Mouse (Mus musculus): ENCODE results near the gene Frs2. TPM values are rescaled to one million over a fixed set of nuclear protein-coding genes. Genes with fewer than 3 reads are reported as not detected.
A peak's percentile ranks its signal among the peaks of the same experiment; 100 is the strongest.
"Not testable (repeated sequence)": the region's sequence is repeated elsewhere in the genome, so short reads cannot be mapped to it uniquely, and the experiment has no call there.

Gene Frs2
- polyA plus RNA-seq, 1 experiment from 2014 or later: 18.4 TPM

- H3K4me3 ChIP-seq (replicated peaks): peak within 1 kb of the TSS; percentile 100
- H3K9ac ChIP-seq: peak within 1 kb of the TSS; percentile 95
- peak within 1 kb of the TSS; percentile 86 for H3K4me2 ChIP-seq
- peak within 1 kb of the TSS; percentile 91 for H3K27ac ChIP-seq
- H3K36me3 ChIP-seq: peaks cover 30% of the 10 kb centered on the region
- WGBS: under 1% methylated on average over 68 of the region's 68 CpGs
- H3K27me3 ChIP-seq (replicated peaks): no peaks in the 10 kb centered on the region
- H3K4me1 ChIP-seq: peaks cover 5% of the 10 kb centered on the region; the same call in 1 of the 2 replicates
- H3K9me3 ChIP-seq: no peaks in the 10 kb centered on the region
- ATAC-seq (ENCODE audit: insufficient read depth, low FRiP score, low read depth): peak; percentile 94
These were observed 84.9 kb downstream of the Frs2 start, which contains the start of gene Cct2 for GRCm38 (mm10) chr10:117063254-117064021. Gene Cct2 (minus strand): TSS chr10:117063814.

GRCm38 (mm10) chr10:117062894-117063253 is 85.5 kb downstream of the Frs2 start:
- Histone ChIP-seq H3K4me3 (replicated peaks) (peak overlapping the region; percentile 100), H3K4me1 (peaks cover 5% of the 10 kb centered on the region; the same call in 1 of the 2 replicates), H3K4me2 (peak overlapping the region; percentile 86), H3K27ac (peak overlapping the region; percentile 91), H3K27me3 (replicated peaks) (no peaks in the 10 kb centered on the region), H3K36me3 (peaks cover 33% of the 10 kb centered on the region), H3K9me3 (no peaks in the 10 kb centered on the region), H3K9ac (peak overlapping the region; percentile 95)
- WGBS: 2% methylated on average over 15 of the region's 15 CpGs
- ATAC-seq (ENCODE audit: insufficient read depth, low FRiP score, low read depth): no peak

- 93% methylated on average over 4 of the region's 4 CpGs for WGBS
- no peak overlapping the region for H3K4me2 ChIP-seq
- no peak overlapping the region for H3K9ac ChIP-seq
- H3K27ac ChIP-seq: no peak overlapping the region
- peaks cover 74% of the 10 kb centered on the region for H3K36me3 ChIP-seq
- H3K4me3 ChIP-seq (replicated peaks): no peak overlapping the region
- no peak for ATAC-seq (ENCODE audit: insufficient read depth, low FRiP score, low read depth)
- no peaks in the 10 kb centered on the region for H3K9me3 ChIP-seq
- H3K27me3 ChIP-seq (replicated peaks): no peaks in the 10 kb centered on the region
- H3K4me1 ChIP-seq: no peaks in the 10 kb centered on the region
These were observed 92.7 kb downstream of the Frs2 start for GRCm38 (mm10) chr10:117055668-117056067.

GRCm38 (mm10) chr10:117049961-117050597 is 98.3 kb downstream of the Frs2 start:
- 76% methylated on average over 4 of the region's 4 CpGs for WGBS

GRCm38 (mm10) chr10:117049253-117049652 is 99.1 kb downstream of the Frs2 start:
- H3K9me3 ChIP-seq: no peaks in the 10 kb centered on the region
- 0 out of 2 replicates have a peak, but pooled peaks cover 8% of the 10 kb centered on the region for H3K4me1 ChIP-seq
- no peak overlapping the region for H3K9ac ChIP-seq
- H3K27me3 ChIP-seq (replicated peaks): no peaks in the 10 kb centered on the region
- WGBS: 81% methylated on average over 4 of the region's 4 CpGs
- no peak overlapping the region for H3K27ac ChIP-seq
- H3K4me3 ChIP-seq (replicated peaks): no peak overlapping the region
- peaks cover 37% of the 10 kb centered on the region for H3K36me3 ChIP-seq
- ATAC-seq (ENCODE audit: insufficient read depth, low FRiP score, low read depth): no peak
- H3K4me2 ChIP-seq: no peak overlapping the region

More at GRCm38 (mm10) chr10:117049961-117050597, 98.3 kb downstream of the Frs2 start:
- no peaks in the 10 kb centered on the region for H3K27me3 ChIP-seq (replicated peaks)
- ATAC-seq (ENCODE audit: insufficient read depth, low FRiP score, low read depth): no peak
- 0 out of 2 replicates have a peak, but pooled peaks cover 8% of the 10 kb centered on the region for H3K4me1 ChIP-seq
- no peak overlapping the region for H3K4me3 ChIP-seq (replicated peaks)
- no peaks in the 10 kb centered on the region for H3K9me3 ChIP-seq
- H3K4me2 ChIP-seq: no peak overlapping the region
- H3K36me3 ChIP-seq: peaks cover 42% of the 10 kb centered on the region
- H3K27ac ChIP-seq: no peak overlapping the region
- no peak overlapping the region for H3K9ac ChIP-seq

GRCm38 (mm10) chr10:117045175-117046056 is 102.9 kb downstream of the Frs2 start, which contains the start of gene Lrrc10:
Gene Lrrc10 (plus strand): TSS chr10:117045341.
- H3K9me3 ChIP-seq: no peaks in the 10 kb centered on the region
- 0 out of 2 replicates have a peak, but pooled peaks cover 8% of the 10 kb centered on the region for H3K4me1 ChIP-seq
- no peak within 1 kb of the TSS for H3K9ac ChIP-seq
- H3K36me3 ChIP-seq: peaks cover 6% of the 10 kb centered on the region
- H3K4me2 ChIP-seq: peak within 1 kb of the TSS; percentile 29
- H3K4me3 ChIP-seq (replicated peaks): peak within 1 kb of the TSS; percentile 0; the same call in 1 of the 2 replicates
- H3K27ac ChIP-seq: no peak within 1 kb of the TSS
- 37% methylated on average over 40 of the region's 40 CpGs for WGBS
- no peaks in the 10 kb centered on the region for H3K27me3 ChIP-seq (replicated peaks)
- ATAC-seq (ENCODE audit: insufficient read depth, low FRiP score, low read depth): peak; percentile 29; the same call in 1 of the 2 replicates

GRCm38 (mm10) chr10:117043497-117044166 is 104.7 kb downstream of the Frs2 start:
- 0 out of 2 replicates have a peak overlapping the region, but pooled peaks have one; percentile 5 for H3K4me3 ChIP-seq (replicated peaks)

GRCm38 (mm10) chr10:117042295-117042694 is 106.0 kb downstream of the Frs2 start:
- Histone ChIP-seq H3K4me1 (0 out of 2 replicates have a peak, but pooled peaks cover 8% of the 10 kb centered on the region), H3K9me3 (no peaks in the 10 kb centered on the region), H3K4me2 (no peak overlapping the region), H3K27ac (no peak overlapping the region), H3K27me3 (replicated peaks) (no peaks in the 10 kb centered on the region), H3K36me3 (no peaks in the 10 kb centered on the region), H3K9ac (no peak overlapping the region), H3K4me3 (replicated peaks) (no peak overlapping the region)
- no peak for ATAC-seq (ENCODE audit: insufficient read depth, low FRiP score, low read depth)
- 83% methylated on average over 14 of the region's 14 CpGs for WGBS

More at GRCm38 (mm10) chr10:117043497-117044166, 104.7 kb downstream of the Frs2 start:
- peak overlapping the region; percentile 29 for H3K4me2 ChIP-seq
- not testable (repeated sequence) for H3K27me3 ChIP-seq (replicated peaks); H3K27ac ChIP-seq; H3K9ac ChIP-seq; H3K36me3 ChIP-seq; ATAC-seq (ENCODE audit: insufficient read depth, low FRiP score, low read depth); H3K4me1 ChIP-seq; H3K9me3 ChIP-seq
- WGBS: 30% methylated on average over 16 of the region's 16 CpGs

- 66% methylated on average over 6 of the region's 6 CpGs for WGBS
These were observed 108.0 kb downstream of the Frs2 start for GRCm38 (mm10) chr10:117040355-117040754.

GRCm38 (mm10) chr10:117033785-117034184 is 114.5 kb downstream of the Frs2 start:
- Histone ChIP-seq H3K36me3 (no peaks in the 10 kb centered on the region), H3K9me3 (no peaks in the 10 kb centered on the region), H3K27ac (no peak overlapping the region), H3K9ac (no peak overlapping the region), H3K4me1 (no peaks in the 10 kb centered on the region), H3K27me3 (replicated peaks) (no peaks in the 10 kb centered on the region), H3K4me3 (replicated peaks) (no peak overlapping the region), H3K4me2 (no peak overlapping the region)
- WGBS: 17% methylated on average over 8 of the region's 8 CpGs
- ATAC-seq (ENCODE audit: insufficient read depth, low FRiP score, low read depth): no peak

More at GRCm38 (mm10) chr10:117040355-117040754, 108.0 kb downstream of the Frs2 start:
- Histone ChIP-seq H3K4me2 (no peak overlapping the region), H3K27me3 (replicated peaks) (no peaks in the 10 kb centered on the region), H3K9ac (no peak overlapping the region), H3K4me3 (replicated peaks) (no peak overlapping the region), H3K4me1 (no peaks in the 10 kb centered on the region), H3K9me3 (no peaks in the 10 kb centered on the region), H3K27ac (no peak overlapping the region), H3K36me3 (no peaks in the 10 kb centered on the region)
- ATAC-seq (ENCODE audit: insufficient read depth, low FRiP score, low read depth): no peak

GRCm38 (mm10) chr10:117031160-117031559 is 117.2 kb downstream of the Frs2 start:
- H3K4me2 ChIP-seq: no peak overlapping the region
- no peak overlapping the region for H3K9ac ChIP-seq
- ATAC-seq (ENCODE audit: insufficient read depth, low FRiP score, low read depth): no peak
- no peaks in the 10 kb centered on the region for H3K9me3 ChIP-seq
- H3K36me3 ChIP-seq: no peaks in the 10 kb centered on the region
- H3K4me1 ChIP-seq: no peaks in the 10 kb centered on the region
- no peak overlapping the region for H3K4me3 ChIP-seq (replicated peaks)
- H3K27me3 ChIP-seq (replicated peaks): no peaks in the 10 kb centered on the region
- WGBS: 87% methylated on average over 3 of the region's 3 CpGs
- H3K27ac ChIP-seq: no peak overlapping the region

Measured in stomach, embryonic 15.5 days (tissue).